In genomic region chr12:73112326-73113087, GRCm38 (mm10) we compare ENCODE assay signal across 9 mouse cellular contexts. TPM values are rescaled to one million over a fixed set of nuclear protein-coding genes. Genes with fewer than 3 reads are reported as not detected.
A peak's percentile ranks its signal among the peaks of the same experiment; 100 is the strongest.
DNase-seq lines count a peak whose midpoint lies in the region; ATAC-seq and TF ChIP-seq lines count a peak whose summit lies in the region.
"Had no signal": no experiment of that assay in that cellular context is flagged by ENCODE, and none has a peak within 500 bp of the region (broad histone marks: within the 10 kb centered on the region; RNA-seq: fewer than 3 reads in every experiment).

No protein-coding gene starts in this region.

- intact Hi-C loops in left cerebral cortex, postnatal 10 days (cut with DNase I): no loop called here

- H3K27me3 ChIP-seq in forebrain, embryonic 16.5 days (replicated peaks; ENCODE audit: control insufficient read depth, insufficient read depth, low read length): peaks cover 7% of the 10 kb centered on the region
- H3K27me3 ChIP-seq in hindbrain, embryonic 12.5 days: peaks cover 19% of the 10 kb centered on the region
- peaks cover 56% of the 10 kb centered on the region for H3K27me3 ChIP-seq in megakaryocyte, embryonic 14.5 days (replicated peaks)
- H3K27me3 ChIP-seq in small intestine, adult 2 months (ENCODE audit: control insufficient read depth, insufficient read depth, low read length): peaks cover 42% of the 10 kb centered on the region

- peak overlapping the region; percentile 78 for H3K4me3 ChIP-seq in layer of hippocampus, adult 2 months
- peak overlapping the region; percentile 65 for H3K4me3 ChIP-seq in forebrain, embryonic 16.5 days (replicated peaks; ENCODE audit: low read length)
- H3K4me3 ChIP-seq in hindbrain, embryonic 12.5 days: peak overlapping the region; percentile 75
- H3K4me3 ChIP-seq in megakaryocyte, embryonic 14.5 days (replicated peaks): peak overlapping the region; percentile 97
- H3K4me3 ChIP-seq in small intestine, adult 2 months (ENCODE audit: low read depth, low read length): peak overlapping the region; percentile 53

- no peaks in the 10 kb centered on the region for H3K9me3 ChIP-seq in forebrain, embryonic 16.5 days (ENCODE audit: control insufficient read depth, low read length)
- no peaks in the 10 kb centered on the region for H3K9me3 ChIP-seq in hindbrain, embryonic 12.5 days (replicated peaks)
- no peaks in the 10 kb centered on the region for H3K9me3 ChIP-seq in megakaryocyte, embryonic 14.5 days

- WGBS in forebrain, embryonic 16.5 days: under 1% methylated on average over 61 of the region's 71 CpGs
- under 1% methylated on average over 66 of the region's 71 CpGs for WGBS in hindbrain, embryonic 12.5 days
- 1% methylated on average over 70 of the region's 71 CpGs for WGBS in small intestine, adult 2 months

- H3K36me3 ChIP-seq in forebrain, embryonic 16.5 days (ENCODE audit: control insufficient read depth, insufficient read depth): no peaks in the 10 kb centered on the region
- 0 out of 2 replicates have a peak, but pooled peaks cover 7% of the 10 kb centered on the region for H3K36me3 ChIP-seq in hindbrain, embryonic 12.5 days
- H3K36me3 ChIP-seq in megakaryocyte, embryonic 14.5 days (replicated peaks; ENCODE audit: low read length): peaks cover 22% of the 10 kb centered on the region
- H3K36me3 ChIP-seq in small intestine, adult 2 months (ENCODE audit: control insufficient read depth, insufficient read depth, low read length): no peaks in the 10 kb centered on the region

- no peak for TF ChIP-seq POLR2A in small intestine, adult 2 months (IDR thresholded peaks at IDR 0.05; ENCODE audit: low read depth, low read length)

- no peak for TF ChIP-seq CTCF in layer of hippocampus, adult 2 months (conservative IDR thresholded peaks at IDR 0.05)
- TF ChIP-seq CTCF in small intestine, adult 2 months (IDR thresholded peaks at IDR 0.05; ENCODE audit: extremely low read depth, insufficient read length, insufficient replicate concordance, low read depth, low read length): no peak

- peak; percentile 63 for ATAC-seq in forebrain, embryonic 16.5 days
- peak; percentile 46 for ATAC-seq in hindbrain, embryonic 12.5 days (ENCODE audit: low FRiP score)

- peak in 1 of 2 experiments; percentile 18 for DNase-seq in layer of hippocampus, adult 2 months (ENCODE audit: low spot score in 2 of 2)
- no peak for DNase-seq in layer of hippocampus, adult 8-10 months (ENCODE audit: low spot score in 2 of 2)
- peak; percentile 38 for DNase-seq in cerebellum, adult 11 months
- DNase-seq in left cerebral cortex, postnatal 10 days (ENCODE audit: extremely low spot score in 1 of 2, low spot score in 2 of 2): peak; percentile 5 to 47

- H3K4me2 ChIP-seq in forebrain, embryonic 16.5 days (ENCODE audit: low read length): peak overlapping the region; percentile 100
- H3K4me2 ChIP-seq in hindbrain, embryonic 12.5 days (replicated peaks): peak overlapping the region; percentile 99

- H3K9ac ChIP-seq in forebrain, embryonic 16.5 days (replicated peaks; ENCODE audit: low read depth, low read length): peak overlapping the region; percentile 63
- H3K9ac ChIP-seq in hindbrain, embryonic 12.5 days: peak overlapping the region; percentile 77

- peaks cover 19% of the 10 kb centered on the region for H3K4me1 ChIP-seq in forebrain, embryonic 16.5 days (replicated peaks; ENCODE audit: control insufficient read depth, insufficient read depth, low read length)
- peaks cover 21% of the 10 kb centered on the region for H3K4me1 ChIP-seq in hindbrain, embryonic 12.5 days
- H3K4me1 ChIP-seq in megakaryocyte, embryonic 14.5 days: peaks cover 60% of the 10 kb centered on the region
- peaks cover 13% of the 10 kb centered on the region for H3K4me1 ChIP-seq in small intestine, adult 2 months (ENCODE audit: control insufficient read depth, insufficient read depth, insufficient read length, low read length)

- H3K27ac ChIP-seq in layer of hippocampus, adult 2 months: peak overlapping the region; percentile 70; the same call in 1 of the 2 replicates
- no peak overlapping the region for H3K27ac ChIP-seq in forebrain, embryonic 16.5 days (ENCODE audit: low read length)
- H3K27ac ChIP-seq in hindbrain, embryonic 12.5 days: peak overlapping the region; percentile 87
- no peak overlapping the region for H3K27ac ChIP-seq in small intestine, adult 2 months (ENCODE audit: insufficient read depth, low read depth, low read length)

RNA-seq across cellular contexts. Expression of gene Six4, which starts 0.7 kb away (rescaled TPM):
- total RNA-seq in layer of hippocampus, adult 2 months (2021): 1 to 10 TPM in 1 of 2 experiments, under 1 TPM in 1; 0.77 to 1.0 TPM
- total RNA-seq in layer of hippocampus, adult 8-10 months (2022): 1 to 10 TPM; 1.3 to 1.8 (median 1.5) TPM
- 0.38 and 0.55 TPM in 2 replicates for polyA plus RNA-seq in forebrain, embryonic 16.5 days (2015; fragmentation: Nextera tagmentation; extraction: Ambion mirVana)
- 6.0 and 6.4 TPM in 2 replicates for polyA plus RNA-seq in hindbrain, embryonic 12.5 days (2016; fragmentation: Nextera tagmentation; extraction: Ambion mirVana)
- total RNA-seq in left cerebral cortex, postnatal 10 days (2021): under 1 TPM; 0.26 TPM
- 0.30 TPM in 1 of 2 replicates, not detected in the other for polyA plus RNA-seq in megakaryocyte, embryonic 14.5 days (2012; ENCODE audit: insufficient read depth, low replicate concordance)
- polyA plus RNA-seq in small intestine, adult 2 months (2012; rRNA removed): 0.03 and 0.08 TPM in 2 replicates

RNA-seq across cellular contexts. Expression of gene Mnat1, which starts 11.0 kb away (rescaled TPM):
- total RNA-seq in layer of hippocampus, adult 2 months (2021): 10 to 100 TPM; 25.6 to 26.9 TPM
- 10 to 100 TPM; 22.5 to 24.1 (median 23.4) TPM for total RNA-seq in layer of hippocampus, adult 8-10 months (2022)
- polyA plus RNA-seq in forebrain, embryonic 16.5 days (2015; fragmentation: Nextera tagmentation; extraction: Ambion mirVana): 14.5 and 17.3 TPM in 2 replicates
- polyA plus RNA-seq in hindbrain, embryonic 12.5 days (2016; fragmentation: Nextera tagmentation; extraction: Ambion mirVana): 26.4 and 27.5 TPM in 2 replicates
- total RNA-seq in left cerebral cortex, postnatal 10 days (2021): 10 to 100 TPM; 17.9 to 18.5 TPM
- 3.6 TPM in 1 of 2 replicates, not detected in the other for polyA plus RNA-seq in megakaryocyte, embryonic 14.5 days (2012; ENCODE audit: insufficient read depth, low replicate concordance)
- 0.60 and 1.7 TPM in 2 replicates for polyA plus RNA-seq in small intestine, adult 2 months (2012; rRNA removed)

RNA-seq across cellular contexts. Expression of gene Six1, which starts 58.8 kb away (rescaled TPM):
- total RNA-seq in layer of hippocampus, adult 2 months (2021): under 1 TPM; 0.18 to 0.20 TPM
- under 1 TPM in 3 of 4 experiments, not detected in 1; 0.14 to 0.19 (median 0.18) TPM for total RNA-seq in layer of hippocampus, adult 8-10 months (2022)
- polyA plus RNA-seq in forebrain, embryonic 16.5 days (2015; fragmentation: Nextera tagmentation; extraction: Ambion mirVana): 0.46 and 0.97 TPM in 2 replicates
- 36.0 and 36.9 TPM in 2 replicates for polyA plus RNA-seq in hindbrain, embryonic 12.5 days (2016; fragmentation: Nextera tagmentation; extraction: Ambion mirVana)
- total RNA-seq in left cerebral cortex, postnatal 10 days (2021): under 1 TPM; 0.15 to 0.26 TPM
- polyA plus RNA-seq in megakaryocyte, embryonic 14.5 days (2012; ENCODE audit: insufficient read depth, low replicate concordance): 2.6 and 8.1 TPM in 2 replicates
- not detected in 2 replicates for polyA plus RNA-seq in small intestine, adult 2 months (2012; rRNA removed)
- total RNA-seq: neutrophil, adult 5-6 weeks had no signal

Comparison
In these comparisons a context has a peak if more than half of its experiments do, and no peak if none do; other contexts are left out.
1. DNase-seq: peak in cerebellum, adult 11 months (single experiment) and left cerebral cortex, postnatal 10 days (2 of 2); none in layer of hippocampus, adult 8-10 months (0 of 2).
2. H3K27ac ChIP-seq: peak in layer of hippocampus, adult 2 months (single experiment) and hindbrain, embryonic 12.5 days (single experiment); none in forebrain, embryonic 16.5 days (single experiment) and small intestine, adult 2 months (single experiment).
3. Peak in every context shown above with its lines, with median percentiles within 50 percentile points of each other: H3K4me3 ChIP-seq.